Mouse (Mus musculus) embryonic facial prominence, embryonic 10.5 days (tissue): ENCODE measurements around the gene 2810459M11Rik. TPM values are rescaled to one million over a fixed set of nuclear protein-coding genes. Genes with fewer than 3 reads are reported as not detected.
"Not testable (repeated sequence)": the region's sequence is repeated elsewhere in the genome, so short reads cannot be mapped to it uniquely, and the experiment has no call there.

Source experiments
- DNase-seq: peaks from one replicate; pipeline ENCODE4 v3.0.0-alpha.2; 2017; ENCODE audit warnings: low spot score
- H3K27ac ChIP-seq: fragments of 300-500 bp; sonication (generic); replicated peaks from 2 replicates; pipeline ENCODE4 v1.5.1; 2016; ENCODE audit warnings: mild to moderate bottlenecking
- H3K27me3 ChIP-seq: fragments of 300-500 bp; sonication (generic); replicated peaks from 2 replicates; pipeline ENCODE4 v1.6.1; 2016; ENCODE audit warnings: low read depth, mild to moderate bottlenecking; ENCODE audit not compliant: poor library complexity, severe bottlenecking
- H3K36me3 ChIP-seq: fragments of 300-500 bp; sonication (generic); replicated peaks from 2 replicates; pipeline ENCODE4 v1.6.1; 2016; ENCODE audit warnings: mild to moderate bottlenecking, moderate library complexity
- H3K4me1 ChIP-seq: fragments of 300-500 bp; sonication (generic); 2 replicates; pipeline ENCODE4 v1.6.1; 2016
- H3K4me3 ChIP-seq: fragments of 300-500 bp; sonication (generic); 2 replicates; pipeline ENCODE4 v1.5.1; 2016; ENCODE audit warnings: mild to moderate bottlenecking, moderate library complexity
- H3K9me3 ChIP-seq: fragments of 300-500 bp; sonication (generic); 2 replicates; pipeline ENCODE4 v1.6.1; 2016; ENCODE audit warnings: mild to moderate bottlenecking
- WGBS: fragments of 180-500 bp; shearing (Covaris S2); methylation state at CpG from one replicate; pipeline ENCODE4 v1.1.7; 2016; 5-methylcytosine and 5-hydroxymethylcytosine counted together
- polyA plus RNA-seq: library from polyadenylated mRNA; unstranded; fragments of >200 nt; fragmentation: Nextera tagmentation; extraction: Ambion mirVana; gene quantifications from 2 replicates; pipeline ENCODE4 v1.2.1, GENCODE M21; 2016

Gene 2810459M11Rik
- 0.21 and 0.33 TPM in 2 replicates for polyA plus RNA-seq

DNA sequence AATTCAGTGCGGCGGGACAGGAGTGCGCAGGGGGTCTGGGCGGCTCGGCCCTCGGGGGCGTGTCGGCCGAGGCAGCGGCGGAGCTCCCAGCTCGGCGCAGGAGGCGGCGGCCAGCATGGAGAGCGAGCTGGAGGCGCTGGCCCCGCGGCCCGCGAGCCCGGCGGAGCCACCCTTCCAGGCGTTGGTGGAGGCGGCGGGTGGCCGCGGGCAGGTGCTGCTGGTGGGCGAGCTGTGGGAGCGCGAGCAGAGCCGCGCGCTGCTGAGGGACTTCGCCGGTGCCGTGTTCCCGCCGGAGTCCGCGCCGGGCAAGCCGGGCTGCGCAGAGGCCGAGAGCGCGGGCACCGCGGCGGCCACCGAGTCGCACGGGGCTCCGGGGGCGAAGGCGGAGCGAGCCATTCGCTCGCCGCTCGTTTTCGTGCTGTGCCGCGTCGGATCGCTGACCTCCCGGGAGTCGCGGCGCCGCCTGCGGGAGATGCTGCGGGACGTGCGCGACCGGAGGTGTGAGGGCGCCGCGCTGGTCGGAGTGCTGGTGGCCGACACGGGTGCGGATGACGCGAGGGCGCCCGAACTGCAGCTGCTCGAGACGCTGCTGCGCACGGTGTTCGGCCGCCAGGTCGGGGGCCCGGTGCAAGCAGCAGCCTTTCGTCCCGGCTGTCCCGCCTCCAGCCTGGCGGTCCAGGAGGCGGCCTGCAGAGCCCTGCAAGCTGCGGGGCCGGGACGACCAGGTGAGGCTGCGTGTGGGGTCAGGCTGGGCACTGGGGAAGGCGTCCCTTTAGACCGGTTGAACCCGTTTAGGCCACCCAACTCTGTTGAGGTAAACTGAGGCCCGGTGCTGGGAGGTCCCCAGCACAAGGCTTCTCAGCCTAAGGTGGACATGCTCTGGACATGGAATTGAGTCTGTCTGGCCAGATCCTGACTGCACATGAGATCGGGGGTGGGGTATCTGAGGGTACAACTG is at the start of gene 2810459M11Rik:
Gene 2810459M11Rik, plus strand, starts transcription at position 16 of the 958 bp plus-strand sequence.
- WGBS: under 1% methylated on average over 110 of the region's 110 CpGs

DNA sequence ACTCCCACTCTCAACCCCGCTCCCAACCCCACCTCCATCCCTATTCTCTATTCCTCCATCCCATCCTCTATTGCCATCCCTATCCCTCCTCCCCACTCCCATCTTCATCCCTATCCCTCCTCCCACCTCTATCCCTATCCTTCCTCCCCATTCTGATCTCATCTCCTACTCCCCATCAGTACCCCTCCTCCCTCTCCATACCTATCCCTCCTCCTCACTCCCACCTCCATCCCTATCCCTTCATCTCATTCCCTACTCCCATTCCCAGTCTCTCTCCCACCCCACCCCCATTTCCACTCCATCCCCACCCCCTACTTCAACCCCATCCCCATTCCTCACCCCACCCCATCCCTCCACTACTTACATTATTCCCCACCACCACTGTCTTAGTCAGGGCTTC is 48.4 kb upstream of the 2810459M11Rik start:
- Histone ChIP-seq H3K4me1 (0 out of 2 replicates have a peak, but pooled peaks cover 7% of the 10 kb centered on the region), H3K4me3 (no peak overlapping the region), H3K27me3 (no peaks in the 10 kb centered on the region; the same call in 1 of the 2 replicates), H3K36me3 (no peaks in the 10 kb centered on the region), H3K9me3 (0 out of 2 replicates have a peak, but pooled peaks cover 2% of the 10 kb centered on the region), H3K27ac (no peak overlapping the region)
- no peak for DNase-seq
- WGBS: 97% methylated on average over 1 of the region's 1 CpGs

More for the DNA sequence above, at the start of gene 2810459M11Rik:
- Histone ChIP-seq H3K4me1 (peaks cover 18% of the 10 kb centered on the region), H3K4me3 (peak within 1 kb of the TSS; percentile 74), H3K27me3 (peaks cover 76% of the 10 kb centered on the region), H3K9me3 (peaks cover 9% of the 10 kb centered on the region; the same call in 1 of the 2 replicates), H3K27ac (no peak within 1 kb of the TSS; the same call in 1 of the 2 replicates), H3K36me3 (no peaks in the 10 kb centered on the region)
- peak; percentile 73 for DNase-seq

DNA sequence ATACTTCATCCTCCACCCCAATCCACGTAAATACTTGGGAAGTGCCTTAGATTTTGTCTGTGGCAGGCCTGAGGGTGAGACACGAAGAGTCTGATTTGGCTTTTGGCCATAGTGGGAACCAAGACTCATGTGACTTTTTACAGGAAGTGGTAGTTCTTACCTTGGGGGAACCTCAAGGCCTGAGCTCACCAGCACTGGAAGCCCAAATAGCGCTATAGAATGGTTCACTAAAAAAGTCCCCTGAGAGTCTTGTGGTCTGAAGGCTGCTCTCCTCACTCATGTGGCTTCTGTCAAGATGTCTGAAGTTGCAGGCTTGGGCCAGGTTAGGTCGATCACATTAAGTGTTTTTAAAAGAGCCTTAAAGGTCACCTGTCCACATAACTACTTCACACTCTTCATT is 47.7 kb upstream of the 2810459M11Rik start:
- Histone ChIP-seq H3K27ac (no peak overlapping the region), H3K4me1 (0 out of 2 replicates have a peak, but pooled peaks cover 7% of the 10 kb centered on the region), H3K4me3 (no peak overlapping the region), H3K36me3 (no peaks in the 10 kb centered on the region), H3K9me3 (0 out of 2 replicates have a peak, but pooled peaks cover 2% of the 10 kb centered on the region), H3K27me3 (no peaks in the 10 kb centered on the region; the same call in 1 of the 2 replicates)
- WGBS: 86% methylated on average over 4 of the region's 4 CpGs
- DNase-seq: no peak

DNA sequence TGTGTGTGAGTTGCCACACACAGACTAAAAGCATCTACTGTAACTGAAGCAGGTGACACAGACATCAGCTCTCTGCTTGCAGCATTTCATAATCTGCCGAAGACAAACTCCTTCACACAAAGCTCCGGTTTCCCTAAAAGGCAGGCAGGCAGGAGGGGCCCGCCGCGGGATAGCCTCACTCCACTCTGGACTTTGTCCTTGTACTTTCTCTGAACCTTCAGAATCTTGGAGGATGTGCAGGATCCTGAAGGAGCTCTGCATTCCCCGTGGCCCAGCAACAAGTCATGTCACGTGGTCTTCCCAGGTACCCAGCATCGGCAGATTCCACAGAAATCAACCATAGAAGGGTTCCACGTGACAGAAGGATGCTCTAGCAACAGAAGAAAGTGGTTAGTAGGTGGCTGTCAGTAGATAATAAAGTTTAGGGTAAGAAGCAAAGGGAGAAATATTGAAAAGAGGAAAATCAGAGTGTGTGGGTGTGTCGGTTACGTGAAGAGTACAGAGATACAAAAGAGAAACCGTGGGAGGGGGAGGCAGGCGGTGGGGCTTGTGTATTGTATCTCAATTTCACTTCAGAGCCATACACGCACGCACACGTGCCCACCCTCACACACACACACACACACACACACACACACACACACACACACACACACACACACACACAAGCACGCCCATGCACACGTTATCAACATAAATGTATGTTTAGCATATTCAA is 45.7 kb upstream of the 2810459M11Rik start:
- Histone ChIP-seq H3K4me3 (no peak overlapping the region), H3K9me3 (no peaks in the 10 kb centered on the region), H3K36me3 (no peaks in the 10 kb centered on the region), H3K27me3 (no peaks in the 10 kb centered on the region; the same call in 1 of the 2 replicates), H3K4me1 (0 out of 2 replicates have a peak, but pooled peaks cover 7% of the 10 kb centered on the region), H3K27ac (no peak overlapping the region)
- no peak for DNase-seq
- WGBS: 84% methylated on average over 18 of the region's 18 CpGs

DNA sequence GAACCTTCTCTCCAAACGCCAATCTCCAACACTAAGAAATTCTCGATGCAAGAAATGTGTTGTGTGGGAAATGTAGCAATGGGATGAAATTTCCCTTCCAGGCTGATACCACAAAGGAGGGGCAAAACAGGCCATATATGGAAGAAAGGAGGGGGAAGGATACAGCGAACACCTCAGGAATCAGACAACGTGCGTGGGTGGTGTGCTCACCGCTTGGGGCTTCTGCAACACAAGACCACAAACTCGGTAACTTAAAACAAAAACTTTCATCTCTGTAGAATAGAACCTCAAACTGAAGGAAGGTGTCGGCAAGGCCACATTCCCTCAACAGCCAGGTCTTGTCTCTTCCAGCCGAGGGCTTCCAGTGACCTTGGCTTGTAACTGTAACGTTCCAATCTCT is 40.1 kb upstream of the 2810459M11Rik start:
- Histone ChIP-seq H3K9me3 (no peaks in the 10 kb centered on the region), H3K4me3 (no peak overlapping the region), H3K27ac (no peak overlapping the region), H3K4me1 (0 out of 2 replicates have a peak, but pooled peaks cover 7% of the 10 kb centered on the region), H3K36me3 (no peaks in the 10 kb centered on the region), H3K27me3 (0 out of 2 replicates have a peak, but pooled peaks cover 3% of the 10 kb centered on the region)
- WGBS: 92% methylated on average over 10 of the region's 10 CpGs
- DNase-seq: no peak

DNA sequence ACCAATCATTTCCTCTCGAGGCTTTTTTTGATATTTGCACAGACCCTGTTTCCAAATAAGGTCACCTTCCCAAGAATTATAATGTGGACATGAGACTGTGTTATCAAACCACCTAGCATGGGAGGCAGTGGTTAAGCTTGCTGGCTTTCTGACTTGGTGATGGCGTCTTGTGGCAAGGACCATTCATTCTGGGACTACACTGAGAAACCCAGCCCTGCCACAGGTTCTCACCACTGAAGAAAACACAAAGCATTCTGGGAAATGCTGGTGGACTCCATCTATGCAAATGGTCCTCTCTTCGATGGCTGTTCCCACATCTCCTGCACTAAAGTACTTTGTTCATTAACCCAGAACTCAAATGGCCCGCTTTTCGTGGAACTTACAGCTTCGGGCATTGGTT is 39.6 kb upstream of the 2810459M11Rik start:
- 90% methylated on average over 6 of the region's 6 CpGs for WGBS
- Histone ChIP-seq H3K27me3 (0 out of 2 replicates have a peak, but pooled peaks cover 3% of the 10 kb centered on the region), H3K4me1 (0 out of 2 replicates have a peak, but pooled peaks cover 4% of the 10 kb centered on the region), H3K4me3 (no peak overlapping the region), H3K36me3 (no peaks in the 10 kb centered on the region), H3K9me3 (no peaks in the 10 kb centered on the region), H3K27ac (no peak overlapping the region)
- DNase-seq: no peak

DNA sequence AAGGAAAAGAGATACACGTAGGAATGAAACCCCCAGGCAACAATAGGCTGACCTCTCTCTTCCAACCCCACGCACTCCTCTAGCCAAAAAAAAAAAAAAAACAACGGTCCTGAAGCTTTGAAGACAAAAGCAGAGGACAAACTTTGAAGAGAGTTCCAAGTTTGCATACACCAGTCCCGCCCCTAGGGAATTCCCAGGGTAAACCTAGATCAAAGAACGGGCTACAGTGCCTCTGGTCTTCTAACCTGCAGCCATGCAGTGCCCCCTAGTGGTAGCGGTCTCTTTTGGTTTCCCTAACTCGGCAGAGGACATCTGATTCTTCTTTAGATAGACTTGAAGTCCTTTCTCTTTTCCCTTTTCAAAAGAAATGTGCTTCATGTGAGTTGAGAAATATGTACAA is 37.9 kb upstream of the 2810459M11Rik start:
- no peaks in the 10 kb centered on the region for H3K4me1 ChIP-seq
- peak; percentile 88 for DNase-seq
- H3K4me3 ChIP-seq: no peak overlapping the region; the same call in 1 of the 2 replicates
- no peaks in the 10 kb centered on the region for H3K36me3 ChIP-seq
- WGBS: 2% methylated on average over 7 of the region's 7 CpGs
- H3K27ac ChIP-seq: no peak overlapping the region
- H3K9me3 ChIP-seq: peaks cover 3% of the 10 kb centered on the region; the same call in 1 of the 2 replicates
- 0 out of 2 replicates have a peak, but pooled peaks cover 3% of the 10 kb centered on the region for H3K27me3 ChIP-seq

DNA sequence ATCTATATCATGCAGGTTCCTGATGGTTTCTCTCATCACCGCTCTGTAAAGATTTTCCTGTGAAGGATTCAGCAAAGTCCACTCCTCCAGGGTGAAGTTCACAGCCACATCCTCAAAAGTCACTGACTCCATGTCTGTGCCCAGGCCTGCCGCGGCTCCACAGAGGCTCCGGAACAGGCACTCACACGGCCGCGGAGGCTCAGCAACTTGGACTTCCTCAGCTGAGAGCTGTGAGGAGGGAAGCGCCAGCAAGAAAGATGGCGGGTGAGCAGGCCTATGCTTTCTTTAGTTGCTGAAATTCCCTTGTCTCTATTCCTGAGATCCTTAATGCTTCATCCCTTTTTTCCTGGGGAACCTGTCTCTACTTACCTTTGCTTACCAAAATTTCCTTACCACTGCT is 29.9 kb upstream of the 2810459M11Rik start:
- Histone ChIP-seq H3K4me1 (peaks cover 12% of the 10 kb centered on the region; the same call in 1 of the 2 replicates), H3K27me3 (peaks cover 47% of the 10 kb centered on the region)
- H3K9me3 ChIP-seq, H3K36me3 ChIP-seq, H3K4me3 ChIP-seq, DNase-seq, H3K27ac ChIP-seq: not testable (repeated sequence)
- 95% methylated on average over 9 of the region's 9 CpGs for WGBS

DNA sequence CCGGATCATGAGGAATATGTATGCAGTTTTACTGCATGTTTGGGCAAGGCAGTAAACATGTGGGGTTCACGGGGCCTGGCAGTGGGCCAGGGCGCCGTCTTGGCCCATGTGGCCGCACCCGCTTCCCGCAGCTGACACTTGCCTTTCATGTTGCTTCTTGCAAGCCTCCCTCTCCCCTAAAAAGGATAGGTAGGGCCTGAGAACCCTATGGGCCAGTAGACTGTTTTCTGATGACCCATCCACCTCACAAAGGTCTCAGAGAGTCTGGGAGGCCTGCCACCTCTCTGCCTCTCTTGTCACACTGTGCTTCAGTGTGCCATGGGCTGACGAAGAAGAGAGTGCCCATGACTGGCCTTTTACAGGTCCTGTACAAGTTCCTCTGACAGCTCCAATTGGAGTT is 29.1 kb upstream of the 2810459M11Rik start, which contains the start of gene Spata3:
Gene Spata3, plus strand, starts transcription at position 301 of the 400 bp plus-strand sequence.
- WGBS: 91% methylated on average over 8 of the region's 8 CpGs
- Histone ChIP-seq H3K36me3 (no peaks in the 10 kb centered on the region), H3K27ac (no peak within 1 kb of the TSS), H3K9me3 (peaks cover 3% of the 10 kb centered on the region; the same call in 1 of the 2 replicates), H3K4me1 (peaks cover 12% of the 10 kb centered on the region; the same call in 1 of the 2 replicates), H3K27me3 (peaks cover 55% of the 10 kb centered on the region), H3K4me3 (no peak within 1 kb of the TSS)
- no peak for DNase-seq

DNA sequence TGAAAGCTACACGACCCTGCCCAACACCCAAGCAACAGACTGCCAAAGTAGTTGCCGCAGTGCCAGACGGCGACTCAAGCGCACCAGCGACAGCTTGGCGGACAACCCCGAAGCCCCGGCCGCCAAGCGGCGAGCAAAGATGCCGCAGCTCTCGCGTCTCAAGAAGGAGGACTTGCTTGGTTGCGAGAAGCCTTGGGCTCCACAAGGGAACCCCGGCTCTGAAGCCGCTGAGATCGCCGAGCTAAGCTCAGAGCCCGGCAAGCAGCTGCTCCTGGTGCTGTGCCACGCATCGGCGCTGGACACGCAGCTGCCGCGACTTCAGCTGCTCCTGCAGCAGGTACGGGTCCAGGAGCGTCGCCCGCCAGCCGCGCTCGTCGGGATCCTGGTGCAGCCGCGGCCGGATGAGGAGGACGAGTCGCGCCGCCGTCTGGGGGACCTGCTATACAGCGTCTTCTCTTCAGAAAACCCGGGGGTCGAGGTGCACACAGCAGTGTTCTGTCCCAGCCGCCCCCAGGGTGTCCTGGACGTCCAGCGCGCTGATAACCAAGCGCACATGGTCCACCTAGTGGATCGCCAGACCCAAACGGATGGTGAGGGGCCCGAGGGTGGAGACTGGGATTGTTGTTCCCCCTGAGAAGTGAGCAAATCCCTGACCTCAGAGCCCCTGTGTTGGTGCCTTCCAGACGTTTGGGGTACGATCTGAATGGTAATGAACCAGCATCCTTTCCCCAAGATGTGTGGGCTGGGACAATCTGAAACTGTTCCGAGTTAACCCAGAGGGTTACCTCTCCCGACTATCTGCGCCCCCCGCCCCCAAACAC is 27.2 kb upstream of the 2810459M11Rik start:
- Histone ChIP-seq H3K4me3 (peak overlapping the region; percentile 67), H3K27me3 (peaks cover 62% of the 10 kb centered on the region), H3K9me3 (no peaks in the 10 kb centered on the region), H3K4me1 (peaks cover 12% of the 10 kb centered on the region; the same call in 1 of the 2 replicates), H3K36me3 (no peaks in the 10 kb centered on the region), H3K27ac (no peak overlapping the region; the same call in 1 of the 2 replicates)
- DNase-seq: peak; percentile 83
- 4% methylated on average over 60 of the region's 60 CpGs for WGBS

DNA sequence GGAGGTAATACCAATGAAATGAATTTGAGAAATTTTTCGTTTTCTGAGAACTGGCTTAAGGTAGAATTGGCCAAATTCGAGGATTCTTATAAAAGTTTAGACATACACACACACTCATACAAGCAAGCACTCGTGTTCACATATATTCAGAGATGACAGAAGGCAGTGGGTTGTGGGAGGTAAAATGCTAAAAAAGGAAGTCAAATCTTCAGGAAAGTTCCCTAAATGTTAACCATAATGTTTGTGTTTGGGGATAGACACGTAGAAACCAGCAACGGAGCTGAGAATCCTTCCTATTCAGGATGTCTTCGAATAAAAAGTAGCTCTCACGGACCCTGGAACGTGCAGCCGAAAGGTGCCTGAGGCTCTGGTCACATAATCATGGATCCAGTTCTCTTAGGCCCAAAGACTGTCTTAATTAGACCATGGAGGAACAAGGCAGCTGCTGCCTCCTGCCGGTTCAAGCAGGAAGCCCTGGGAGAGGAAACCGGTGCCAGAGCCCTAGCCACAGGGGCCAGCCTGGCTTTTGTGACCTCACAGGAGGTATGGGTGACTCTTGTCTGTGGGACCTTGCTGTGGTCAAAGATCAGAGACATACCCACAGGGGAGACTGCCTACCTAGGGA is 24.2 kb upstream of the 2810459M11Rik start:
- no peak for DNase-seq
- 69% methylated on average over 11 of the region's 11 CpGs for WGBS
- Histone ChIP-seq H3K9me3 (no peaks in the 10 kb centered on the region), H3K27me3 (peaks cover 58% of the 10 kb centered on the region), H3K27ac (no peak overlapping the region), H3K36me3 (no peaks in the 10 kb centered on the region), H3K4me3 (no peak overlapping the region), H3K4me1 (peaks cover 12% of the 10 kb centered on the region; the same call in 1 of the 2 replicates)
